Mouse (Mus musculus): ENCODE measurements at regions not wholly inside any gene's neighbourhood (a gene's known extent, or its start where the extent isn't known, plus 50 kb on each side); places are given as distances from the start of the nearest gene placed in this dataset.

- TF ChIP-seq CTCF (IDR thresholded peaks at IDR 0.05; ENCODE audit: control insufficient read depth, insufficient read depth, insufficient replicate concordance, low read depth, low read length) (no peak), POLR2A (IDR thresholded peaks at IDR 0.05; ENCODE audit: control insufficient read depth, low read depth, low read length) (no peak)
- no peaks in the 10 kb centered on the region for H3K4me1 ChIP-seq (ENCODE audit: control insufficient read depth, insufficient read depth, low read length)
Observed at GRCm38 (mm10) chr3:4226986-4227385, 1523.6 kb upstream of the Gm8797 start.

GRCm38 (mm10) chr3:4271361-4271760, 1479.2 kb upstream of the Gm8797 start:
- H3K36me3 ChIP-seq (ENCODE audit: control insufficient read depth, insufficient read depth, low read length): no peaks in the 10 kb centered on the region
- no peaks in the 10 kb centered on the region for H3K4me1 ChIP-seq (ENCODE audit: control insufficient read depth, insufficient read depth, low read length)
- no peaks in the 10 kb centered on the region for H3K27me3 ChIP-seq (ENCODE audit: control insufficient read depth, insufficient read depth, low read length)
- H3K4me3 ChIP-seq (ENCODE audit: control insufficient read depth, low read depth, low read length): no peak overlapping the region
- TF ChIP-seq POLR2A (IDR thresholded peaks at IDR 0.05; ENCODE audit: control insufficient read depth, low read depth, low read length): no peak
- no peak for TF ChIP-seq CTCF (IDR thresholded peaks at IDR 0.05; ENCODE audit: control insufficient read depth, insufficient read depth, insufficient replicate concordance, low read depth, low read length)
- H3K27ac ChIP-seq (ENCODE audit: control insufficient read depth, insufficient read depth, low read depth, low read length): no peak overlapping the region

More at GRCm38 (mm10) chr3:4226986-4227385, 1523.6 kb upstream of the Gm8797 start:
- Histone ChIP-seq H3K27me3 (ENCODE audit: control insufficient read depth, insufficient read depth, low read length) (no peaks in the 10 kb centered on the region), H3K36me3 (ENCODE audit: control insufficient read depth, insufficient read depth, low read length) (no peaks in the 10 kb centered on the region), H3K27ac (ENCODE audit: control insufficient read depth, insufficient read depth, low read depth, low read length) (no peak overlapping the region), H3K4me3 (ENCODE audit: control insufficient read depth, low read depth, low read length) (no peak overlapping the region)

- TF ChIP-seq CTCF (IDR thresholded peaks at IDR 0.05; ENCODE audit: control insufficient read depth, insufficient read depth, insufficient replicate concordance, low read depth, low read length) (no peak), POLR2A (IDR thresholded peaks at IDR 0.05; ENCODE audit: control insufficient read depth, low read depth, low read length) (no peak)
- no peaks in the 10 kb centered on the region for H3K36me3 ChIP-seq (ENCODE audit: control insufficient read depth, insufficient read depth, low read length)
- H3K27ac ChIP-seq (ENCODE audit: control insufficient read depth, insufficient read depth, low read depth, low read length): no peak overlapping the region
- no peaks in the 10 kb centered on the region for H3K27me3 ChIP-seq (ENCODE audit: control insufficient read depth, insufficient read depth, low read length)
- no peaks in the 10 kb centered on the region for H3K4me1 ChIP-seq (ENCODE audit: control insufficient read depth, insufficient read depth, low read length)
- H3K4me3 ChIP-seq (ENCODE audit: control insufficient read depth, low read depth, low read length): no peak overlapping the region
Observed at GRCm38 (mm10) chr3:4274607-4275006, 1476.0 kb upstream of the Gm8797 start.

GRCm38 (mm10) chr3:4278042-4278441, 1472.6 kb upstream of the Gm8797 start:
- Histone ChIP-seq H3K4me3 (ENCODE audit: control insufficient read depth, low read depth, low read length) (no peak overlapping the region), H3K27ac (ENCODE audit: control insufficient read depth, insufficient read depth, low read depth, low read length) (no peak overlapping the region), H3K4me1 (ENCODE audit: control insufficient read depth, insufficient read depth, low read length) (no peaks in the 10 kb centered on the region), H3K36me3 (ENCODE audit: control insufficient read depth, insufficient read depth, low read length) (no peaks in the 10 kb centered on the region), H3K27me3 (ENCODE audit: control insufficient read depth, insufficient read depth, low read length) (no peaks in the 10 kb centered on the region)
- TF ChIP-seq POLR2A (IDR thresholded peaks at IDR 0.05; ENCODE audit: control insufficient read depth, low read depth, low read length): no peak

- H3K27me3 ChIP-seq (ENCODE audit: control insufficient read depth, insufficient read depth, low read length): no peaks in the 10 kb centered on the region
- no peak overlapping the region for H3K4me3 ChIP-seq (ENCODE audit: control insufficient read depth, low read depth, low read length)
- no peak overlapping the region for H3K27ac ChIP-seq (ENCODE audit: control insufficient read depth, insufficient read depth, low read depth, low read length)
- no peaks in the 10 kb centered on the region for H3K36me3 ChIP-seq (ENCODE audit: control insufficient read depth, insufficient read depth, low read length)
- TF ChIP-seq POLR2A (IDR thresholded peaks at IDR 0.05; ENCODE audit: control insufficient read depth, low read depth, low read length): no peak
- no peak for TF ChIP-seq CTCF (IDR thresholded peaks at IDR 0.05; ENCODE audit: control insufficient read depth, insufficient read depth, insufficient replicate concordance, low read depth, low read length)
- H3K4me1 ChIP-seq (ENCODE audit: control insufficient read depth, insufficient read depth, low read length): no peaks in the 10 kb centered on the region
Observed at GRCm38 (mm10) chr3:4280366-4281020, 1470.1 kb upstream of the Gm8797 start.

GRCm38 (mm10) chr3:4281092-4281491, 1469.5 kb upstream of the Gm8797 start:
- no peak overlapping the region for H3K27ac ChIP-seq (ENCODE audit: control insufficient read depth, insufficient read depth, low read depth, low read length)
- H3K36me3 ChIP-seq (ENCODE audit: control insufficient read depth, insufficient read depth, low read length): no peaks in the 10 kb centered on the region

GRCm38 (mm10) chr3:4287141-4287540, 1463.5 kb upstream of the Gm8797 start:
- TF ChIP-seq POLR2A (IDR thresholded peaks at IDR 0.05; ENCODE audit: control insufficient read depth, low read depth, low read length): no peak
- Histone ChIP-seq H3K4me3 (ENCODE audit: control insufficient read depth, low read depth, low read length) (no peak overlapping the region), H3K36me3 (ENCODE audit: control insufficient read depth, insufficient read depth, low read length) (no peaks in the 10 kb centered on the region), H3K27ac (ENCODE audit: control insufficient read depth, insufficient read depth, low read depth, low read length) (no peak overlapping the region), H3K27me3 (ENCODE audit: control insufficient read depth, insufficient read depth, low read length) (no peaks in the 10 kb centered on the region), H3K4me1 (ENCODE audit: control insufficient read depth, insufficient read depth, low read length) (no peaks in the 10 kb centered on the region)

More at GRCm38 (mm10) chr3:4281092-4281491, 1469.5 kb upstream of the Gm8797 start:
- Histone ChIP-seq H3K4me1 (ENCODE audit: control insufficient read depth, insufficient read depth, low read length) (no peaks in the 10 kb centered on the region), H3K27me3 (ENCODE audit: control insufficient read depth, insufficient read depth, low read length) (no peaks in the 10 kb centered on the region), H3K4me3 (ENCODE audit: control insufficient read depth, low read depth, low read length) (no peak overlapping the region)
- TF ChIP-seq POLR2A (IDR thresholded peaks at IDR 0.05; ENCODE audit: control insufficient read depth, low read depth, low read length) (no peak), CTCF (IDR thresholded peaks at IDR 0.05; ENCODE audit: control insufficient read depth, insufficient read depth, insufficient replicate concordance, low read depth, low read length) (no peak)

- Histone ChIP-seq H3K27ac (ENCODE audit: control insufficient read depth, insufficient read depth, low read depth, low read length) (no peak overlapping the region), H3K4me3 (ENCODE audit: control insufficient read depth, low read depth, low read length) (no peak overlapping the region), H3K36me3 (ENCODE audit: control insufficient read depth, insufficient read depth, low read length) (no peaks in the 10 kb centered on the region), H3K27me3 (ENCODE audit: control insufficient read depth, insufficient read depth, low read length) (no peaks in the 10 kb centered on the region), H3K4me1 (ENCODE audit: control insufficient read depth, insufficient read depth, low read length) (no peaks in the 10 kb centered on the region)
- TF ChIP-seq CTCF (IDR thresholded peaks at IDR 0.05; ENCODE audit: control insufficient read depth, insufficient read depth, insufficient replicate concordance, low read depth, low read length) (no peak), POLR2A (IDR thresholded peaks at IDR 0.05; ENCODE audit: control insufficient read depth, low read depth, low read length) (no peak)
Observed at GRCm38 (mm10) chr3:4336441-4336840, 1414.2 kb upstream of the Gm8797 start.

Data from testis, adult 2 months (tissue).